Mouse (Mus musculus) kidney, embryonic 14.5 days (tissue): ENCODE data around the gene Mxd1. TPM values are rescaled to one million over a fixed set of nuclear protein-coding genes. Genes with fewer than 3 reads are reported as not detected.
A peak's percentile ranks its signal among the peaks of the same experiment; 100 is the strongest.

ENCODE experiments used
- ATAC-seq: fragments of 200-750 bp; cut with Nextera tagmentation; 2 replicates; pipeline ENCODE4 v1.8.0; 2017; ENCODE audit warnings: moderate number of reproducible peaks, mild to moderate bottlenecking, moderate TSS enrichment, moderate library complexity; ENCODE audit not compliant: low FRiP score, low TSS enrichment
- H3K27ac ChIP-seq: fragments of 300-500 bp; sonication (generic); 2 replicates; pipeline ENCODE4 v1.5.1; 2014; ENCODE audit warnings: low read depth, mild to moderate bottlenecking, low read length, moderate library complexity, mixed read lengths
- H3K27me3 ChIP-seq: fragments of 300-500 bp; sonication (generic); 2 replicates; pipeline ENCODE4 v1.6.1; 2014; ENCODE audit warnings: mild to moderate bottlenecking, low read length; ENCODE audit not compliant: control insufficient read depth, insufficient read depth
- H3K36me3 ChIP-seq: fragments of 300-500 bp; sonication (generic); 2 replicates; pipeline ENCODE4 v1.6.1; 2014; ENCODE audit warnings: low read length, mixed read lengths; ENCODE audit not compliant: control insufficient read depth, insufficient read depth
- H3K4me1 ChIP-seq: fragments of 300-500 bp; sonication (generic); 2 replicates; pipeline ENCODE4 v1.6.1; 2014; ENCODE audit warnings: low read length, mixed read lengths; ENCODE audit not compliant: control insufficient read depth, insufficient read depth
- H3K4me2 ChIP-seq: fragments of 300-500 bp; sonication (generic); replicated peaks from 2 replicates; pipeline ENCODE4 v1.6.1; 2014; ENCODE audit warnings: low read depth, mild to moderate bottlenecking, low read length
- H3K4me3 ChIP-seq: fragments of 300-500 bp; sonication (generic); 2 replicates; pipeline ENCODE4 v1.5.1; 2014; ENCODE audit warnings: mild to moderate bottlenecking, low read length
- H3K9ac ChIP-seq: fragments of 300-500 bp; sonication (generic); 2 replicates; pipeline ENCODE4 v1.6.1; 2014; ENCODE audit warnings: low read depth, mild to moderate bottlenecking, low read length, moderate library complexity
- H3K9me3 ChIP-seq: fragments of 300-500 bp; sonication (generic); 2 replicates; pipeline ENCODE4 v1.6.1; 2016; ENCODE audit warnings: low read length; ENCODE audit not compliant: control insufficient read depth
- WGBS: fragments of 180-500 bp; shearing (Covaris S2); extraction: QIAGEN DNeasy Blood & Tissue Kit; methylation state at CpG from one replicate; pipeline ENCODE4 v1.1.7; 2014; 5-methylcytosine and 5-hydroxymethylcytosine counted together
- polyA plus RNA-seq: library from polyadenylated mRNA; unstranded; fragments of >200 nt; fragmentation: Nextera tagmentation; extraction: Ambion mirVana; gene quantifications from 2 replicates; pipeline ENCODE4 v1.2.1, GENCODE M21; 2014

The Mxd1 gene
- polyA plus RNA-seq, 1 experiment from 2014 or later, result 8.8 TPM

- no peak for ATAC-seq
- H3K27me3 ChIP-seq, result no peaks in the 10 kb centered on the region
- H3K9me3 ChIP-seq, result no peaks in the 10 kb centered on the region
- no peaks in the 10 kb centered on the region for H3K36me3 ChIP-seq
- no peak overlapping the region for H3K9ac ChIP-seq
- no peak overlapping the region for H3K4me3 ChIP-seq
- 62% methylated on average over 18 of the region's 18 CpGs for WGBS
- H3K4me1 ChIP-seq, result no peaks in the 10 kb centered on the region
- no peak overlapping the region for H3K27ac ChIP-seq
- H3K4me2 ChIP-seq, result no peak overlapping the region
Measured at GRCm38 (mm10) chr6:86624074-86625030, 44.6 kb downstream of the Mxd1 start.

- no peak overlapping the region for H3K4me2 ChIP-seq
- no peak for ATAC-seq
- H3K4me1 ChIP-seq, result no peaks in the 10 kb centered on the region
- no peaks in the 10 kb centered on the region for H3K27me3 ChIP-seq
- no peaks in the 10 kb centered on the region for H3K36me3 ChIP-seq
- H3K9ac ChIP-seq, result no peak overlapping the region
- H3K27ac ChIP-seq, result no peak overlapping the region
- 80% methylated on average over 4 of the region's 4 CpGs for WGBS
- H3K9me3 ChIP-seq, result no peaks in the 10 kb centered on the region
- H3K4me3 ChIP-seq, result no peak overlapping the region
Measured at GRCm38 (mm10) chr6:86623201-86623600, 45.8 kb downstream of the Mxd1 start.

- no peaks in the 10 kb centered on the region for H3K27me3 ChIP-seq
- H3K27ac ChIP-seq, result no peak overlapping the region
- no peaks in the 10 kb centered on the region for H3K4me1 ChIP-seq
- no peak overlapping the region for H3K9ac ChIP-seq
- no peaks in the 10 kb centered on the region for H3K36me3 ChIP-seq
- no peaks in the 10 kb centered on the region for H3K9me3 ChIP-seq
- 86% methylated on average over 4 of the region's 4 CpGs for WGBS
- ATAC-seq, result no peak
- H3K4me2 ChIP-seq, result no peak overlapping the region
- H3K4me3 ChIP-seq, result no peak overlapping the region
Measured at GRCm38 (mm10) chr6:86615301-86615700, 53.7 kb downstream of the Mxd1 start.

- 47% methylated on average over 5 of the region's 5 CpGs for WGBS
- Histone ChIP-seq H3K4me2 (no peak overlapping the region), H3K36me3 (no peaks in the 10 kb centered on the region), H3K9ac (no peak overlapping the region), H3K9me3 (no peaks in the 10 kb centered on the region), H3K27me3 (no peaks in the 10 kb centered on the region), H3K4me3 (no peak overlapping the region), H3K27ac (no peak overlapping the region), H3K4me1 (no peaks in the 10 kb centered on the region)
- no peak for ATAC-seq
Measured at GRCm38 (mm10) chr6:86610714-86611113, 58.2 kb downstream of the Mxd1 start.

DNA sequence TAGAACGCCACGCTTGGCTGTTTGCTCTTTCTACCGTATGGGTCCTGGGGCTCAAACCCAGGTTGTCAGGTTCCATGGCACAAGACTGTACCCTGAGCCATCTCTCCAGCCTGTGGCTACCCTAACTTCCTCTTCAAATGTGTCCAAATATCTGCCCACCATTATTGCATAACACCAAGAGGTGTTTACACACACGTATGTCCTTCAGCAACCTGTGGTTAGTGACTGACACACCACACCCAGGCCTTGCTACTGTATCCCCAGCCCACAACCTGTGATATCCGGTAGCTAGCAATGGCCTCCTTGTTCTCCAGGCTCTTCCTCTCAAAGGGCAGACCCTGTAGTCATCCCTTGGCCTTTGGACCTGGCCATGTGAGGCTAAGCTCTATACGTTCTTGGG lies 59.7 kb downstream of the Mxd1 start:
- H3K27ac ChIP-seq, result no peak overlapping the region
- no peaks in the 10 kb centered on the region for H3K9me3 ChIP-seq
- no peak overlapping the region for H3K4me2 ChIP-seq
- H3K27me3 ChIP-seq, result no peaks in the 10 kb centered on the region
- H3K9ac ChIP-seq, result no peak overlapping the region
- ATAC-seq, result no peak
- 93% methylated on average over 6 of the region's 6 CpGs for WGBS
- no peaks in the 10 kb centered on the region for H3K4me1 ChIP-seq
- no peaks in the 10 kb centered on the region for H3K36me3 ChIP-seq
- H3K4me3 ChIP-seq, result no peak overlapping the region

GRCm38 (mm10) chr6:86607471-86607870 lies 61.5 kb downstream of the Mxd1 start:
- Histone ChIP-seq H3K27me3 (no peaks in the 10 kb centered on the region), H3K36me3 (no peaks in the 10 kb centered on the region), H3K4me1 (no peaks in the 10 kb centered on the region), H3K9me3 (no peaks in the 10 kb centered on the region), H3K4me3 (no peak overlapping the region), H3K9ac (no peak overlapping the region), H3K27ac (no peak overlapping the region), H3K4me2 (no peak overlapping the region)
- no peak for ATAC-seq
- 83% methylated on average over 6 of the region's 6 CpGs for WGBS

- Histone ChIP-seq H3K9ac (no peak overlapping the region), H3K4me2 (no peak overlapping the region), H3K27me3 (no peaks in the 10 kb centered on the region), H3K27ac (no peak overlapping the region), H3K4me3 (no peak overlapping the region), H3K4me1 (no peaks in the 10 kb centered on the region), H3K9me3 (no peaks in the 10 kb centered on the region), H3K36me3 (no peaks in the 10 kb centered on the region)
- 80% methylated on average over 4 of the region's 4 CpGs for WGBS
- no peak for ATAC-seq
Measured at GRCm38 (mm10) chr6:86606289-86606688, 62.7 kb downstream of the Mxd1 start.

GRCm38 (mm10) chr6:86605260-86605659 lies 63.7 kb downstream of the Mxd1 start:
- Histone ChIP-seq H3K9me3 (no peaks in the 10 kb centered on the region), H3K4me2 (no peak overlapping the region), H3K4me1 (no peaks in the 10 kb centered on the region), H3K27ac (no peak overlapping the region), H3K36me3 (no peaks in the 10 kb centered on the region), H3K27me3 (no peaks in the 10 kb centered on the region), H3K4me3 (no peak overlapping the region), H3K9ac (no peak overlapping the region)
- WGBS, result 38% methylated on average over 7 of the region's 7 CpGs
- no peak for ATAC-seq

DNA sequence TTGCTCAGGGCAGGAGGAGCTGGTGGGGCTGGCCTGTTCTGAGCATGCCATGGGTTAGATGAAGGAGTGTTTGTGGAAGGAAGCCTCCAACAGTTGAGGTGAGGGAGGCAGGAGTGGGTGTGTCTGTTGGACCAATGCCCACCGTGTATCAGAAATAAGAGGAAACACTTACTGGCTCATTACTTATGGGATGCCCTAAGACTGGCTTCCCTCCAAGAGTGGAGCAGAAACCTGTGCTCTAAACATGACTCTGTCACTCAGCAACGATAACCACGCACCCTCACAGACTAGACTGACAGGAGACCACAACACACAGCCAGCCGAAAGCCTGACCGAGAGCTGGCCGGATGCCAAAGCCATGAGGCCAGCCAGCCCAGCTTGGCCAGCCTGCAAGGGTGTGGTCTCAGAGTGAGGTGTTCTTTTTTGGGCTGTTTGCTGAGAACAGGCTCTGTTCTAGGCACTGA lies 69.0 kb downstream of the Mxd1 start:
- Histone ChIP-seq H3K27ac (no peak overlapping the region), H3K4me3 (no peak overlapping the region), H3K27me3 (no peaks in the 10 kb centered on the region), H3K4me1 (no peaks in the 10 kb centered on the region), H3K4me2 (no peak overlapping the region), H3K9ac (no peak overlapping the region), H3K36me3 (no peaks in the 10 kb centered on the region), H3K9me3 (no peaks in the 10 kb centered on the region)
- WGBS, result 51% methylated on average over 6 of the region's 6 CpGs
- peak; percentile 21; the same call in 1 of the 2 replicates for ATAC-seq
